ENCODE assay signal across 7 mouse cellular contexts in the genomic region with DNA sequence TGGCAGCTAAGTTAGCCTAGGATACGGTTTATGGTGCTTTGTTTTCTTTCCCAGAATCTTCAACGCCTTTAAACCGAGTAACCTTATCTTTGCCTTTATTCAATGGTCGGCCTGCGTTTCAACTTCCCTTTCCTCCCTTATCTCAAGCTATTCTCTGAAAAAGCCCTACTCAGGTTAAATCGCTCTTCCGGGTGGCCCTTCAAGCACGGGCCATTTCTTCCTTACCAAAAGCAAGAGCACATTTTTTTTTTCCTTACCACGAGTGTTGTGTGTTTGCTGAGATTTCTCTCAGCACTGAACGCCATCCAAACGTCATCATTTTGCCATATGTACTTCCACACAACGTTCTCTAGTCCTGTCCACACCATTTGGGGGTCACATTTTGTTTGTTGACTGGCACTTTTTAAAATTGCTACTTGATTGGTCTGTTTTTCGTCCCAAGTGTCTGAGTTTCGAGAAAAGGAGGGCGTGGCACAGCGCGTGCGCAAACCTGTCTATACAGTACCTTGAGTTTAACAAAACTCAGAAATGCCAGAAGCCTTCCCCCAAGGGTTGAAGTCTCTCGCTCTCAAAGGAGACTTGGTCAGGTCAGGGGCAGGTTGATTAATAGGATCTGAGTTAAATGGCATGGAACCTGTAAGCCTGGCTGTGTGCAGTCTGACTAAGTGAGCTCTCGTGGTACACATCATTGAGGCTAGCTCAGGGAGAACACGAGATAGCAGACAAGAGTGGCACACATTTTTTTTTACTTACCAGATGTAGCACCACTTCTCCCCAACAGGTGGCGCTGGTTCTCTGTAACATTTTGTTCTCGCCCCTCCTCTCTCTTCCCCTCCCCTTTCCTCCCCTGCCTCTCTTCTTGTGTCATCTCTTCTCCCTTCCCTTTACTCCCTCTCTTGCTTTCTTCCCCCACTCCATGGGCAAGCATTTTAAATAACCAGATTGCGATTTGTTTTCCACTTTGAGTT. TPM values are rescaled to one million over a fixed set of nuclear protein-coding genes. Genes with fewer than 3 reads are reported as not detected.
A peak's percentile ranks its signal among the peaks of the same experiment; 100 is the strongest.
DNase-seq lines count a peak whose midpoint lies in the region; ATAC-seq lines count a peak whose summit lies in the region.

No protein-coding gene starts in this region.

- no peak for ATAC-seq in midbrain, embryonic 11.5 days (ENCODE audit: low FRiP score)
- ATAC-seq in midbrain, embryonic 16.5 days, result no peak
- peak; percentile 23; the same call in 1 of the 2 replicates for ATAC-seq in liver, embryonic 13.5 days (ENCODE audit: low read depth)

- no peaks in the 10 kb centered on the region for H3K9me3 ChIP-seq in midbrain, embryonic 11.5 days (ENCODE audit: control insufficient read depth, low read length)
- no peaks in the 10 kb centered on the region for H3K9me3 ChIP-seq in midbrain, embryonic 16.5 days (replicated peaks; ENCODE audit: control insufficient read depth, low read length, poor library complexity, severe bottlenecking)
- no peaks in the 10 kb centered on the region for H3K9me3 ChIP-seq in liver, embryonic 13.5 days (replicated peaks)

- no peak overlapping the region for H3K4me2 ChIP-seq in midbrain, embryonic 11.5 days
- H3K4me2 ChIP-seq in midbrain, embryonic 16.5 days (ENCODE audit: low read length), result no peak overlapping the region
- no peak overlapping the region for H3K4me2 ChIP-seq in liver, embryonic 13.5 days

- no peak overlapping the region for H3K9ac ChIP-seq in midbrain, embryonic 11.5 days (ENCODE audit: low read length)
- no peak overlapping the region for H3K9ac ChIP-seq in midbrain, embryonic 16.5 days (ENCODE audit: low read depth, low read length)
- no peak overlapping the region for H3K9ac ChIP-seq in liver, embryonic 13.5 days

- no peak overlapping the region for H3K27ac ChIP-seq in midbrain, embryonic 11.5 days (ENCODE audit: low read depth, low read length)
- no peak overlapping the region for H3K27ac ChIP-seq in midbrain, embryonic 16.5 days (ENCODE audit: low read length)
- no peak overlapping the region for H3K27ac ChIP-seq in liver, embryonic 13.5 days

- no peaks in the 10 kb centered on the region for H3K36me3 ChIP-seq in midbrain, embryonic 11.5 days (ENCODE audit: control insufficient read depth, insufficient read depth, low read length)
- no peaks in the 10 kb centered on the region for H3K36me3 ChIP-seq in midbrain, embryonic 16.5 days (ENCODE audit: control insufficient read depth, insufficient read depth, low read length)
- no peaks in the 10 kb centered on the region for H3K36me3 ChIP-seq in liver, embryonic 13.5 days

- H3K27me3 ChIP-seq in midbrain, embryonic 11.5 days (ENCODE audit: control insufficient read depth, insufficient read depth, low read length), result no peaks in the 10 kb centered on the region
- H3K27me3 ChIP-seq in midbrain, embryonic 16.5 days (ENCODE audit: control insufficient read depth, insufficient read depth, low read depth, low read length), result no peaks in the 10 kb centered on the region
- H3K27me3 ChIP-seq in liver, embryonic 13.5 days, result no peaks in the 10 kb centered on the region

- DNase-seq in midbrain, embryonic 11.5 days (ENCODE audit: low spot score, missing footprints), result peak; percentile 91
- DNase-seq in WW6 (ENCODE audit: low read depth, low spot score), result peak; percentile 34
- peak; percentile 31 to 50 for DNase-seq in cerebellum, postnatal 36 days
- peak; percentile 59 for DNase-seq in heart, postnatal 4 days
- DNase-seq in liver, embryonic 13.5 days, result no peak
- DNase-seq in right cerebral cortex, postnatal 25 days, result peak; percentile 22

- H3K4me3 ChIP-seq in midbrain, embryonic 11.5 days (ENCODE audit: low read depth, low read length), result no peak overlapping the region
- no peak overlapping the region for H3K4me3 ChIP-seq in midbrain, embryonic 16.5 days (ENCODE audit: low read depth, low read length)
- H3K4me3 ChIP-seq in liver, embryonic 13.5 days (replicated peaks), result no peak overlapping the region

- no peaks in the 10 kb centered on the region for H3K4me1 ChIP-seq in midbrain, embryonic 11.5 days (ENCODE audit: control insufficient read depth, insufficient read depth, low read length)
- H3K4me1 ChIP-seq in midbrain, embryonic 16.5 days (ENCODE audit: control insufficient read depth, insufficient read depth, low read length), result no peaks in the 10 kb centered on the region
- H3K4me1 ChIP-seq in liver, embryonic 13.5 days (replicated peaks), result peaks cover 13% of the 10 kb centered on the region

- 75% methylated on average over 24 of the region's 24 CpGs for WGBS in midbrain, embryonic 11.5 days
- 77% methylated on average over 24 of the region's 24 CpGs for WGBS in midbrain, embryonic 16.5 days
- WGBS in liver, embryonic 13.5 days (ENCODE audit: insufficient replicate concordance), result 26% methylated on average over 24 of the region's 24 CpGs

RNA-seq across cellular contexts. Expression of gene Aldh8a1, which starts 43.6 kb away (rescaled TPM):
- polyA plus RNA-seq in midbrain, embryonic 11.5 days (2014; fragmentation: Nextera tagmentation; extraction: Ambion mirVana), result 0.07 TPM in 1 of 2 replicates, not detected in the other
- not detected in 2 replicates for polyA plus RNA-seq in midbrain, embryonic 16.5 days (2015; fragmentation: Nextera tagmentation; extraction: Ambion mirVana)
- not detected for total RNA-seq in heart, postnatal 4 days (2021)
- polyA plus RNA-seq in liver, embryonic 13.5 days (2015; fragmentation: Nextera tagmentation; extraction: Ambion mirVana), result 10.8 and 14.6 TPM in 2 replicates

Comparison
In these comparisons a context has a peak if more than half of its experiments do, and no peak if none do; other contexts are left out.
1. RNA of gene Aldh8a1, which starts 43.6 kb away (polyA plus RNA-seq): 10.8 to 14.6 TPM in liver, embryonic 13.5 days; not detected in midbrain, embryonic 16.5 days and 0.07 TPM in midbrain, embryonic 11.5 days; every median in the first group is over 10 times any median in the second.